Mouse (Mus musculus): ENCODE measurements around the gene Slco3a1.

DNA sequence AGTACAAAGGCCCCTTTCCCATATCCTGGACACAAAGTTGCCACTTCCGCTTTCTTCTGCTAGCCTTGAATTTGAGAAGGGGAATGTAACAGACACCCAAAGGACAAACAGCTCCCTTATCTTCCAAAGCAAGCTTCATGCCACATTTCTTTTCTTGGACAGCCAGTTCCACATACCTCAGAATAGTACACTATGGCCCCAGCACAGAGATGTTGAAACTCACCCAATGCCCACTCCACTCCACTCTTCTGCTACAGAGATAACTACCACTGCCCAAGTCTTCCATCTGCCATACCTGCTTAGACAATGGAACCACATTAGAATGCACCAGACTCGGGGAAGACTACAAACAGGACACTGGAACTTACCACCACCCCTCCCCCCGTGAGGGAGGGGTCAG, 131.3 kb downstream of the Slco3a1 start:
- TF ChIP-seq CTCF (IDR thresholded peaks at IDR 0.05; ENCODE audit: low read depth) (no peak), EP300 (IDR thresholded peaks at IDR 0.05; ENCODE audit: low read depth) (no peak)
